In genomic region chr7:36236673-36237072, GRCm38 (mm10) we compare ENCODE assay signal across 13 mouse cellular contexts.
DNase-seq lines count a peak whose midpoint lies in the region; ATAC-seq and TF ChIP-seq lines count a peak whose summit lies in the region.
"Had no signal": no experiment of that assay in that cellular context is flagged by ENCODE, and none has a peak within 500 bp of the region (broad histone marks: within the 10 kb centered on the region; RNA-seq: fewer than 3 reads in every experiment).

No protein-coding gene starts in this region.

- H3K4me2 ChIP-seq in forebrain, postnatal 0 days (ENCODE audit: low read depth) = no peak overlapping the region
- no peak overlapping the region for H3K4me2 ChIP-seq in forebrain, embryonic 14.5 days (ENCODE audit: low read length)
- H3K4me2 ChIP-seq in liver, postnatal 0 days (ENCODE audit: low read depth, low read length) = no peak overlapping the region
- H3K4me2 ChIP-seq in liver, embryonic 12.5 days = no peak overlapping the region
- H3K4me2 ChIP-seq in limb, embryonic 11.5 days (ENCODE audit: low read depth, severe bottlenecking) = no peak overlapping the region
- H3K4me2 ChIP-seq: hindbrain, embryonic 15.5 days; kidney, embryonic 15.5 days had no signal

- 97% methylated on average over 2 of the region's 2 CpGs for WGBS in forebrain, postnatal 0 days
- 99% methylated on average over 2 of the region's 2 CpGs for WGBS in forebrain, embryonic 14.5 days
- 83% methylated on average over 2 of the region's 2 CpGs for WGBS in liver, postnatal 0 days (ENCODE audit: insufficient replicate concordance)
- WGBS in liver, embryonic 12.5 days (ENCODE audit: insufficient replicate concordance) = 78% methylated on average over 2 of the region's 2 CpGs
- 94% methylated on average over 2 of the region's 2 CpGs for WGBS in limb, embryonic 11.5 days
- WGBS in lung, adult 2 months = 96% methylated on average over 2 of the region's 2 CpGs
- 94% methylated on average over 2 of the region's 2 CpGs for WGBS in embryonic facial prominence, embryonic 10.5 days

- H3K9ac ChIP-seq in forebrain, postnatal 0 days = no peak overlapping the region
- H3K9ac ChIP-seq in forebrain, embryonic 14.5 days (ENCODE audit: low read length) = no peak overlapping the region
- H3K9ac ChIP-seq in liver, postnatal 0 days (replicated peaks) = no peak overlapping the region
- H3K9ac ChIP-seq in liver, embryonic 12.5 days = no peak overlapping the region
- H3K9ac ChIP-seq in ES-E14 (ENCODE audit: insufficient read depth, low read depth, low read length, poor library complexity, severe bottlenecking) = no peak overlapping the region
- no peak overlapping the region for H3K9ac ChIP-seq in limb, embryonic 11.5 days (ENCODE audit: low read length)
- H3K9ac ChIP-seq: hindbrain, embryonic 15.5 days; kidney, embryonic 15.5 days had no signal

- H3K4me3 ChIP-seq in forebrain, postnatal 0 days (ENCODE audit: low read depth, low read length) = no peak overlapping the region
- H3K4me3 ChIP-seq in forebrain, embryonic 14.5 days (ENCODE audit: low read depth, low read length) = no peak overlapping the region
- no peak overlapping the region for H3K4me3 ChIP-seq in liver, postnatal 0 days (ENCODE audit: low read depth, low read length)
- H3K4me3 ChIP-seq in liver, embryonic 12.5 days = no peak overlapping the region
- H3K4me3 ChIP-seq in ES-E14 (ENCODE audit: insufficient read depth in 1 of 2, low read depth in 1 of 2, low read length in 2 of 2, poor library complexity in 1 of 2, severe bottlenecking in 1 of 2) = no peak overlapping the region
- H3K4me3 ChIP-seq in limb, embryonic 11.5 days (ENCODE audit: low read depth, low read length) = no peak overlapping the region
- H3K4me3 ChIP-seq in lung, adult 2 months (replicated peaks; ENCODE audit: extremely low read depth, low read depth, low read length) = no peak overlapping the region
- no peak overlapping the region for H3K4me3 ChIP-seq in embryonic facial prominence, embryonic 10.5 days
- H3K4me3 ChIP-seq: hindbrain, embryonic 15.5 days; kidney, embryonic 15.5 days had no signal

- TF ChIP-seq EP300 in liver, postnatal 0 days (IDR thresholded peaks at IDR 0.05; ENCODE audit: low read depth) = no peak

- no peaks in the 10 kb centered on the region for H3K27me3 ChIP-seq in forebrain, postnatal 0 days (ENCODE audit: insufficient read depth, low read length)
- H3K27me3 ChIP-seq in forebrain, embryonic 14.5 days (replicated peaks; ENCODE audit: control insufficient read depth, insufficient read depth, low read length) = no peaks in the 10 kb centered on the region
- no peaks in the 10 kb centered on the region for H3K27me3 ChIP-seq in liver, postnatal 0 days (ENCODE audit: insufficient read depth, low read length)
- no peaks in the 10 kb centered on the region for H3K27me3 ChIP-seq in liver, embryonic 12.5 days (replicated peaks)
- no peaks in the 10 kb centered on the region for H3K27me3 ChIP-seq in limb, embryonic 11.5 days (ENCODE audit: control insufficient read depth, insufficient read depth, low read length)
- no peaks in the 10 kb centered on the region for H3K27me3 ChIP-seq in embryonic facial prominence, embryonic 10.5 days (replicated peaks; ENCODE audit: low read depth, poor library complexity, severe bottlenecking)
- H3K27me3 ChIP-seq: hindbrain, embryonic 15.5 days; kidney, embryonic 15.5 days had no signal

- no peak for ATAC-seq in forebrain, postnatal 0 days
- ATAC-seq in forebrain, embryonic 14.5 days = no peak
- no peak for ATAC-seq in liver, postnatal 0 days
- no peak for ATAC-seq in liver, embryonic 12.5 days
- no peak for ATAC-seq in limb, embryonic 11.5 days (ENCODE audit: insufficient number of reproducible peaks, low FRiP score, low TSS enrichment, low read depth)

- TF ChIP-seq CTCF in forebrain, postnatal 0 days (IDR thresholded peaks at IDR 0.05; ENCODE audit: low read depth) = peak; percentile 21; the same call in 1 of the 2 replicates
- TF ChIP-seq CTCF in liver, postnatal 0 days (IDR thresholded peaks at IDR 0.05; ENCODE audit: low read depth) = peak; percentile 46
- no peak for TF ChIP-seq CTCF in lung, adult 2 months (IDR thresholded peaks at IDR 0.05; ENCODE audit: insufficient read depth, low read length)

- H3K9me3 ChIP-seq in forebrain, postnatal 0 days (ENCODE audit: low read length) = no peaks in the 10 kb centered on the region
- H3K9me3 ChIP-seq in forebrain, embryonic 14.5 days (replicated peaks; ENCODE audit: control insufficient read depth, low read length) = no peaks in the 10 kb centered on the region; the same call in 1 of the 2 replicates
- no peaks in the 10 kb centered on the region for H3K9me3 ChIP-seq in liver, postnatal 0 days (ENCODE audit: low read length)
- peaks cover 8% of the 10 kb centered on the region for H3K9me3 ChIP-seq in liver, embryonic 12.5 days (replicated peaks)
- no peaks in the 10 kb centered on the region for H3K9me3 ChIP-seq in ES-E14 (ENCODE audit: control insufficient read depth, insufficient read depth, low read depth, low read length)
- H3K9me3 ChIP-seq in limb, embryonic 11.5 days (ENCODE audit: control insufficient read depth, low read length) = no peaks in the 10 kb centered on the region
- H3K9me3 ChIP-seq in embryonic facial prominence, embryonic 10.5 days = no peaks in the 10 kb centered on the region
- H3K9me3 ChIP-seq: hindbrain, embryonic 15.5 days had no signal

- TF ChIP-seq POLR2A in lung, adult 2 months (IDR thresholded peaks at IDR 0.05; ENCODE audit: borderline replicate concordance, extremely low read depth, low read depth, low read length) = no peak

- no peak overlapping the region for H3K27ac ChIP-seq in forebrain, postnatal 0 days (ENCODE audit: low read depth, low read length)
- no peak overlapping the region for H3K27ac ChIP-seq in forebrain, embryonic 14.5 days (ENCODE audit: low read depth, low read length)
- H3K27ac ChIP-seq in liver, postnatal 0 days (ENCODE audit: low read depth) = no peak overlapping the region
- no peak overlapping the region for H3K27ac ChIP-seq in liver, embryonic 12.5 days
- no peak overlapping the region for H3K27ac ChIP-seq in ES-E14 (ENCODE audit: insufficient read depth, low read depth, low read length, poor library complexity, severe bottlenecking)
- no peak overlapping the region for H3K27ac ChIP-seq in limb, embryonic 11.5 days (replicated peaks; ENCODE audit: low read depth, low read length)
- H3K27ac ChIP-seq in embryonic facial prominence, embryonic 10.5 days (replicated peaks) = no peak overlapping the region
- H3K27ac ChIP-seq: hindbrain, embryonic 15.5 days; kidney, embryonic 15.5 days had no signal

- H3K4me1 ChIP-seq in forebrain, postnatal 0 days (ENCODE audit: insufficient read depth) = no peaks in the 10 kb centered on the region
- no peaks in the 10 kb centered on the region for H3K4me1 ChIP-seq in forebrain, embryonic 14.5 days (ENCODE audit: control insufficient read depth, insufficient read depth, low read length)
- H3K4me1 ChIP-seq in liver, postnatal 0 days (ENCODE audit: insufficient read depth) = no peaks in the 10 kb centered on the region
- no peaks in the 10 kb centered on the region for H3K4me1 ChIP-seq in liver, embryonic 12.5 days
- no peaks in the 10 kb centered on the region for H3K4me1 ChIP-seq in ES-E14 (ENCODE audit: control insufficient read depth in 2 of 2, insufficient read depth in 2 of 2, low read length in 2 of 2, poor library complexity in 1 of 2)
- H3K4me1 ChIP-seq in limb, embryonic 11.5 days (ENCODE audit: control insufficient read depth, insufficient read depth, low read length) = no peaks in the 10 kb centered on the region
- H3K4me1 ChIP-seq in lung, adult 2 months (ENCODE audit: control insufficient read depth, insufficient read depth, low read length) = no peaks in the 10 kb centered on the region
- H3K4me1 ChIP-seq in embryonic facial prominence, embryonic 10.5 days = no peaks in the 10 kb centered on the region
- H3K4me1 ChIP-seq: hindbrain, embryonic 15.5 days; kidney, embryonic 15.5 days had no signal

- in situ Hi-C loops in ES-E14 (cut with MboI; ENCODE audit: low sequenced_read_pairs in 2 of 2, unreplicated experiment in 2 of 2) = loop anchor here in 1 of 2 experiments (25.0 kb wide), 1 partner anchor 1126 kb away; no protein-coding TSS in a partner anchor

- DNase-seq in forebrain, postnatal 0 days = no peak
- no peak for DNase-seq in forebrain, embryonic 14.5 days (ENCODE audit: low spot score)
- no peak for DNase-seq in liver, postnatal 0 days
- DNase-seq in ES-E14 (ENCODE audit: low read depth, low spot score) = peak; percentile 12
- peak; percentile 20 for DNase-seq in limb, embryonic 11.5 days (ENCODE audit: low spot score)
- no peak for DNase-seq in lung, adult 2 months
- no peak for DNase-seq in embryonic facial prominence, embryonic 10.5 days (ENCODE audit: low spot score)
- DNase-seq: heart, postnatal 10 days; layer of hippocampus, adult 9-11 months; thymus, adult 2 months had no signal

- H3K36me3 ChIP-seq in forebrain, postnatal 0 days (ENCODE audit: insufficient read depth) = no peaks in the 10 kb centered on the region
- H3K36me3 ChIP-seq in forebrain, embryonic 14.5 days (ENCODE audit: control insufficient read depth, insufficient read depth, low read length) = no peaks in the 10 kb centered on the region
- H3K36me3 ChIP-seq in liver, postnatal 0 days (replicated peaks; ENCODE audit: insufficient read depth, low read length) = no peaks in the 10 kb centered on the region
- no peaks in the 10 kb centered on the region for H3K36me3 ChIP-seq in liver, embryonic 12.5 days
- no peaks in the 10 kb centered on the region for H3K36me3 ChIP-seq in ES-E14 (ENCODE audit: control insufficient read depth, insufficient read depth, low read length, poor library complexity, severe bottlenecking)
- no peaks in the 10 kb centered on the region for H3K36me3 ChIP-seq in limb, embryonic 11.5 days (ENCODE audit: control insufficient read depth, insufficient read depth, low read length)
- H3K36me3 ChIP-seq in embryonic facial prominence, embryonic 10.5 days (replicated peaks) = no peaks in the 10 kb centered on the region
- H3K36me3 ChIP-seq: hindbrain, embryonic 15.5 days; kidney, embryonic 15.5 days had no signal

TF ChIP-seq in ES-E14, 5 proteins besides CTCF, POLR2A, EP300 and RAD21:
- TF ChIP-seq ZC3H11A (IDR thresholded peaks at IDR 0.05; ENCODE audit: borderline replicate concordance, low read depth, low read length) (0 out of 2 replicates have a peak, but pooled peaks have one; percentile 34), HCFC1 (IDR thresholded peaks at IDR 0.05; ENCODE audit: borderline replicate concordance, insufficient read depth, low read length) (no peak), ZNF384 (IDR thresholded peaks at IDR 0.05; ENCODE audit: low read depth, low read length) (no peak), CHD2 (IDR thresholded peaks at IDR 0.05; ENCODE audit: low read depth, low read length) (no peak)

Comparison
In these comparisons a context has a peak if more than half of its experiments do, and no peak if none do; other contexts are left out.
1. DNase-seq: peak in ES-E14 (single experiment) and limb, embryonic 11.5 days (single experiment); none in forebrain, postnatal 0 days (single experiment), forebrain, embryonic 14.5 days (single experiment), liver, postnatal 0 days (single experiment), lung, adult 2 months (single experiment) and embryonic facial prominence, embryonic 10.5 days (single experiment).